Mouse (Mus musculus) hindbrain, embryonic 11.5 days (tissue): ENCODE measurements around the gene Atraid. TPM values are rescaled to one million over a fixed set of nuclear protein-coding genes. Genes with fewer than 3 reads are reported as not detected.
A peak's percentile ranks its signal among the peaks of the same experiment; 100 is the strongest.
"Not testable (repeated sequence)": the region's sequence is repeated elsewhere in the genome, so short reads cannot be mapped to it uniquely, and the experiment has no call there.

Experiments
- ATAC-seq: fragments of 200-750 bp; cut with Nextera tagmentation; 2 replicates; pipeline ENCODE4 v1.8.0; 2017; ENCODE audit warnings: mild to moderate bottlenecking, moderate TSS enrichment, moderate library complexity; ENCODE audit not compliant: low FRiP score
- DNase-seq: peaks from one replicate; pipeline ENCODE4 v3.0.0-alpha.2; 2015; ENCODE audit warnings: low spot score
- H3K27ac ChIP-seq: fragments of 300-500 bp; sonication (generic); 2 replicates; pipeline ENCODE4 v1.5.1; 2014; ENCODE audit warnings: mild to moderate bottlenecking, low read depth, low read length
- H3K27me3 ChIP-seq: fragments of 300-500 bp; sonication (generic); 2 replicates; pipeline ENCODE4 v1.6.1; 2014; ENCODE audit warnings: mild to moderate bottlenecking, low read length, moderate library complexity, mixed read lengths; ENCODE audit not compliant: control insufficient read depth, insufficient read depth
- H3K36me3 ChIP-seq: fragments of 300-500 bp; sonication (generic); 2 replicates; pipeline ENCODE4 v1.6.1; 2014; ENCODE audit warnings: mild to moderate bottlenecking, low read length, moderate library complexity, mixed read lengths; ENCODE audit not compliant: control insufficient read depth, insufficient read depth
- H3K4me1 ChIP-seq: fragments of 300-500 bp; sonication (generic); replicated peaks from 2 replicates; pipeline ENCODE4 v1.6.1; 2014; ENCODE audit warnings: low read length, mixed read lengths; ENCODE audit not compliant: control insufficient read depth, insufficient read depth
- H3K4me2 ChIP-seq: fragments of 300-500 bp; sonication (generic); replicated peaks from 2 replicates; pipeline ENCODE4 v1.6.1; 2014; ENCODE audit warnings: mild to moderate bottlenecking, low read depth, low read length
- H3K4me3 ChIP-seq: fragments of 300-500 bp; sonication (generic); 2 replicates; pipeline ENCODE4 v1.5.1; 2014; ENCODE audit warnings: low read depth, low read length
- H3K9ac ChIP-seq: fragments of 300-500 bp; sonication (generic); 2 replicates; pipeline ENCODE4 v1.6.1; 2014; ENCODE audit warnings: low read depth, low read length
- H3K9me3 ChIP-seq: fragments of 300-500 bp; sonication (generic); 2 replicates; pipeline ENCODE4 v1.6.1; 2016; ENCODE audit warnings: low read length; ENCODE audit not compliant: control insufficient read depth
- WGBS: fragments of 180-500 bp; shearing (Covaris S2); extraction: QIAGEN DNeasy Blood & Tissue Kit; methylation state at CpG from one replicate; pipeline ENCODE4 v1.1.7; 2014; 5-methylcytosine and 5-hydroxymethylcytosine counted together
- polyA plus RNA-seq: library from polyadenylated mRNA; unstranded; fragments of >200 nt; fragmentation: Nextera tagmentation; extraction: Ambion mirVana; gene quantifications from 2 replicates; pipeline ENCODE4 v1.2.1, GENCODE M21; 2014

The Atraid gene
- polyA plus RNA-seq = 111 and 117 TPM in 2 replicates

DNA sequence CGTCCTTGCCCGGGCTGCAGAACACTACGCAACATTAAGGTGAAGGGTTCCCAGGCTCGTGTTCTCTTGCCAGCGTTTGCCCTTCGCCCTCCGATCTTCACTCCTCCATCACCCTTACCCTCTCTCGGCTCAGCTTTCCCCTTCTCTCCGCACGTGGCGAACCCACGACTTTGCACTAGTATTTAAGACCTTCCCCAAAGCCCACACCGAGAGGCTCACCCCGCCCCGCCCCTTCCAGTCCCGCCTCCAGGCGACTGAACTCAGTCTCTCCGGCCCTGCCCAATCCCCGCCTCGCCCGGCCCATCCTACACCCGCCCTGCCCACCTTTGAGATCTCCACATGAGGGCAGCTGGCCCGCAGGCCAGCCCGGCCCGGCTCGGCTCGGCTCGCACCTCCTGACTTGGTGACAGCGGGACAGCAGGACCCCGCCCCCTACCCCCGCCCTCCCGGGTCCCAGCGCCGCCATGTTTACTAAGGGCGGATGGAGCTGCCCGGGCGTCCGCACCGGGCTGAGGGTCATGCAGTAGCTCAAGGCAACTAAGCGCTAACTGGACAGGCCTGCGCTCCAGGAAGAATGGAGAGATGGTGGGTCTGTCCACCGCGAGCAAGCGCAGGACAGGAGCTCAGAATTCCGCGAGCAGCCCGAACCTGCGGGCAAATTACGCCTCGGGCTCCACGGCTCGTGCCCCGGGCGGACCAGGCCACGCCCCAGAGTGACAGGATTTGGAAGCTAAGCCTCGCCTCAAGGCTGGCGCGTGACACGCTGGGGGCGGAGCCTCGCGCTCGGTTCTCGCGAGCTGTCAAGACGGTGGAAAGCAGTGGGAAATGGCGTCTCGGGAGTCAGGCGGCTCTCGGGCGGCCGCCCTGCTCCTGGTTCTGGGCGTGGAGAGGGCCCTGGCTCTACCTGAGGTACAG is at the start of gene Atraid:
Gene Atraid (plus strand): TSS at position 465 of the 915 bp plus-strand sequence.
- no peaks in the 10 kb centered on the region for H3K9me3 ChIP-seq
- H3K4me2 ChIP-seq = peak within 1 kb of the TSS; percentile 81
- no peaks in the 10 kb centered on the region for H3K4me1 ChIP-seq
- H3K27me3 ChIP-seq = no peaks in the 10 kb centered on the region
- ATAC-seq = peak; percentile 97
- 0 out of 2 replicates have a peak, but pooled peaks cover 2% of the 10 kb centered on the region for H3K36me3 ChIP-seq
- DNase-seq = peak; percentile 98
- H3K27ac ChIP-seq = peak within 1 kb of the TSS; percentile 90
- H3K4me3 ChIP-seq = peak within 1 kb of the TSS; percentile 72
- under 1% methylated on average over 69 of the region's 73 CpGs for WGBS
- peak within 1 kb of the TSS; percentile 87 for H3K9ac ChIP-seq

- ATAC-seq (no peak), DNase-seq (no peak)
- WGBS = 68% methylated on average over 5 of the region's 5 CpGs
Measured at GRCm38 (mm10) chr5:30999324-30999723, 48.8 kb upstream of the Atraid start.

GRCm38 (mm10) chr5:31000122-31000521 is 48.0 kb upstream of the Atraid start:
- Histone ChIP-seq H3K9me3 (no peaks in the 10 kb centered on the region), H3K27ac (no peak overlapping the region), H3K4me1 (no peaks in the 10 kb centered on the region), H3K9ac (no peak overlapping the region), H3K4me2 (no peak overlapping the region), H3K36me3 (no peaks in the 10 kb centered on the region), H3K4me3 (no peak overlapping the region), H3K27me3 (no peaks in the 10 kb centered on the region)
- WGBS = 79% methylated on average over 7 of the region's 7 CpGs
- no peak for ATAC-seq
- DNase-seq = no peak

More at GRCm38 (mm10) chr5:30999324-30999723, 48.8 kb upstream of the Atraid start:
- Histone ChIP-seq H3K4me3 (no peak overlapping the region), H3K9ac (no peak overlapping the region), H3K36me3 (no peaks in the 10 kb centered on the region), H3K9me3 (no peaks in the 10 kb centered on the region), H3K27ac (no peak overlapping the region), H3K4me2 (no peak overlapping the region), H3K27me3 (no peaks in the 10 kb centered on the region; the same call in 1 of the 2 replicates), H3K4me1 (no peaks in the 10 kb centered on the region)

DNA sequence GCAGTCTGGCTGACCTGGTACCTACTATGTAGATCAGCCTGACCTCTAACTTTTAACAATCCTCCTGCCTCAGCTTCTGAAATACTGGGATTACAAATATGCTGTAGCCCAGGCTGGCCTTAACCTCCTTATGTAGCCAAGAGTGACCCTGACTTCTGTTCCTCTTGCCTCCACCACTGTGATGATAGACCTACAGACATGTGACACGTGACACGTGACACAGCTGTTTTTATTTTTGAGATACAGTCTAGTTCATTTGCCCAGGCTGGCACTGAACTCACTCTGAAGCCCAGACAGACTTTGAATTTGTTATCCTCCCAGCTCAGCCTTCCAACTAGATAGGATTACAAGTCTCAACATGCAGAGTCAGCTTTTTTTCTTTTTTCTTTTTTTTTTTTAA is 47.1 kb upstream of the Atraid start:
- H3K4me3 ChIP-seq = no peak overlapping the region
- no peak overlapping the region for H3K4me2 ChIP-seq
- no peaks in the 10 kb centered on the region for H3K36me3 ChIP-seq
- H3K4me1 ChIP-seq = no peaks in the 10 kb centered on the region
- DNase-seq (no peak), ATAC-seq (no peak)
- H3K27me3 ChIP-seq = no peaks in the 10 kb centered on the region
- H3K27ac ChIP-seq = no peak overlapping the region
- 87% methylated on average over 2 of the region's 2 CpGs for WGBS
- no peaks in the 10 kb centered on the region for H3K9me3 ChIP-seq
- no peak overlapping the region for H3K9ac ChIP-seq

DNA sequence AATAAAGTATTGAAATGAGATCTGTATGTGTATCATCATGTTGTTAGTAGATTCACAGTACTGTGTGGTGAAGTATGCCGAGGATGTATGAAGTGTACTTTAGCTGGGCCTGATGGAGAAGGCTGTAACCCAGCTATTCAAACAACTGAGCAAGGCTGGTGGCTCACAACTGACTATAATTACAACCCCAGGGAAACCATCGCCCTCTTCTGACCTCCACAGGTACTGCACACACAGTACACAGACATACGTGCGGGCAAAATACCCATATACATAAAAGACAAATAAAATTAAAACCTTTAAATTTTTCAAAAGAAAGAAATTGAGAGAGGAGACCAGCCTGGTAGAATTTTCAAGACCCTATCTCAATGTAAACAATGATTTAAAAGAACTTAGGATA is 46.6 kb upstream of the Atraid start:
- Histone ChIP-seq H3K4me3 (no peak overlapping the region), H3K9me3 (no peaks in the 10 kb centered on the region), H3K27me3 (no peaks in the 10 kb centered on the region), H3K36me3 (no peaks in the 10 kb centered on the region), H3K4me1 (no peaks in the 10 kb centered on the region), H3K4me2 (no peak overlapping the region), H3K9ac (no peak overlapping the region), H3K27ac (no peak overlapping the region)
- 83% methylated on average over 4 of the region's 4 CpGs for WGBS
- ATAC-seq (no peak), DNase-seq (no peak)

GRCm38 (mm10) chr5:31004184-31004583 is 43.9 kb upstream of the Atraid start:
- Histone ChIP-seq H3K9me3 (no peaks in the 10 kb centered on the region), H3K4me3 (no peak overlapping the region), H3K4me2 (no peak overlapping the region), H3K9ac (no peak overlapping the region), H3K4me1 (no peaks in the 10 kb centered on the region), H3K27ac (no peak overlapping the region), H3K27me3 (no peaks in the 10 kb centered on the region), H3K36me3 (no peaks in the 10 kb centered on the region)
- ATAC-seq (no peak), DNase-seq (peak; percentile 94)
- 6% methylated on average over 5 of the region's 5 CpGs for WGBS

DNA sequence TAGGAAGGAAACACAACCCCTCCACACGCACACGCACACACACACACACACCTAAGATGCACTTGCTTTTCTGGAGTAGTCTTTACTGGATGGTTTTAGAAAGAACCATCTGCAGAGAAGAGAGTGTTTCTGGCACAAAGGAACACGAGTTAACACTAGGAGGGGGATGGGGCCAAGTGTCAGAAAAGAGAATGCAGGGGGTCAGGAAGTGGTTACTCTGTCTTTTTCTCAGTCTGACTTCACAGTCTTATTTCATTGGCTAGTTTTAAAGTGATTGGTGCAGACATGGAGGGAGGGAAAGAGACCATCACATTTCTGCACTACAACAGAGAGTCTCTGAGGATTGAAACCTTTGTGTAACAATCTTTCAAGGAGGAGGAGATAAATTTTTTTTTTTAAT is 35.4 kb upstream of the Atraid start:
- Histone ChIP-seq H3K9me3 (no peaks in the 10 kb centered on the region), H3K36me3 (no peaks in the 10 kb centered on the region), H3K27ac (no peak overlapping the region), H3K4me3 (no peak overlapping the region), H3K27me3 (no peaks in the 10 kb centered on the region), H3K4me1 (no peaks in the 10 kb centered on the region), H3K9ac (no peak overlapping the region), H3K4me2 (no peak overlapping the region)
- DNase-seq (no peak), ATAC-seq (no peak)
- WGBS = 72% methylated on average over 3 of the region's 3 CpGs

- Histone ChIP-seq H3K4me2 (no peak overlapping the region), H3K4me3 (no peak overlapping the region), H3K9ac (no peak overlapping the region), H3K36me3 (no peaks in the 10 kb centered on the region), H3K27ac (no peak overlapping the region), H3K27me3 (no peaks in the 10 kb centered on the region), H3K9me3 (no peaks in the 10 kb centered on the region), H3K4me1 (no peaks in the 10 kb centered on the region)
- no peak for ATAC-seq
- WGBS = 79% methylated on average over 2 of the region's 2 CpGs
- no peak for DNase-seq
Measured at GRCm38 (mm10) chr5:31015913-31016312, 32.2 kb upstream of the Atraid start.

- H3K36me3 ChIP-seq, H3K27ac ChIP-seq, DNase-seq, H3K4me2 ChIP-seq, ATAC-seq, H3K4me3 ChIP-seq, H3K9me3 ChIP-seq, H3K27me3 ChIP-seq, H3K9ac ChIP-seq, H3K4me1 ChIP-seq: not testable (repeated sequence)
- WGBS = 90% methylated on average over 5 of the region's 5 CpGs
Measured at GRCm38 (mm10) chr5:31021790-31022189, 26.3 kb upstream of the Atraid start.
